Mouse (Mus musculus) urinary bladder, postnatal 10 days (tissue): ENCODE data around the gene Myt1l.
A peak's percentile ranks its signal among the peaks of the same experiment; 100 is the strongest.

Source experiments
- DNase-seq: peaks from one replicate; pipeline ENCODE4 v3.0.0; 2022; ENCODE audit warnings: low spot score

Gene Myt1l

DNA sequence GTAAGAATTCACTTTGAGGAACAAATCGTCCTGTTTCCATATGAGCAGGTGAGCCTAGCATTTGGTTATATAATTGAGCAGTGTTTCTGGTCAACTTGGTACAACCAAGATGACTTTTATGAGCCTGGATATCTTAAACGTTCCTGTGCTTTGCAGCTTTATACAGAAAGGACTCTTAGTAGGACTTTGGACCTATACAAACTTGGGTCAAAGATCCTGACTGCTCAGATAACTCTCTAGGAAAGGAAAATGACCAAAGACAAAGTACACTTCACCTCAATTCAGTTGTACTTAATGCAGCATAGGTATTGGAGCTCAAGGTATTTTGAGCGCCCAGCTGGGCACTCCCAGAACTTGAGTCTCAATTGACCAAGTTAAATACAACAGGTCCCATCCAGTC lies 388.0 kb downstream of the Myt1l start:
- no peak for DNase-seq

DNA sequence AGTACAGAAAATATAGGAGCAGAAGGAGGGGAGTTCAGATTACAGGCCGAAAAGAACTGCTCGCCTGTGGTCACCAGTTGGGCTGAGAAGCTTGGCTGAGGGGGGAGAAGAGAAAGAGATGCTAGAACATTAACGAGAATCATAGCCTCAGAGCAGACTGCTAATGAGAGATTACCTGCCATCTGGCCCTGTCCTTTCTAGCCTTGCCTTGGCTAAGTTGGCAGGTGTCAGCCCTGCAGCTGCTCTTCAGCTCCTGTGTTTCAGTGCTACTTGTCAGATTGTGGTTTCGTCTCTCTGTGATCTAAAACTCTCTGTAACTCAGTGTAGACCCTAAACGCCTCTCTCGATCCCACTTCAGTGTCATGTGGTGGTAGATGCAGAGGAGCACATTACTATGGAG lies 388.6 kb downstream of the Myt1l start:
- DNase-seq, result no peak

DNA sequence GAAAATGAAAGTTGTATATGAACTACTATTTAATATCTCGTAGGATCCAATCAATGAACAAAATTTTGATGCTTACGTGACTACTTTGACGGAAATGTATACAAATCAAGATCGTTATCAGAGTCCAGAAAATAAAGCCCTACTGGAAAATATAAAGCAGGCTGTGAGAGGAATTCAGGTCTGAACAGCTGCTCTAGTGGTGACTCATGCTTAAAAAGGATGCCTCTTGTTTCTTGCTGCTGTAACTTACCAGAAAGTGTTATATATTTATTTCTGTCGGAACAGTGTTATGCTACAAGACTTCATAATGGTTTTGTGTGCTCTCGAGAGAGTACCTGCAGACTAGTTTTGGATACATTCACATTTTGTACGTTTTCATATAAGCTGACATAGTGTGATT lies 392.1 kb downstream of the Myt1l start:
- DNase-seq, result no peak

DNA sequence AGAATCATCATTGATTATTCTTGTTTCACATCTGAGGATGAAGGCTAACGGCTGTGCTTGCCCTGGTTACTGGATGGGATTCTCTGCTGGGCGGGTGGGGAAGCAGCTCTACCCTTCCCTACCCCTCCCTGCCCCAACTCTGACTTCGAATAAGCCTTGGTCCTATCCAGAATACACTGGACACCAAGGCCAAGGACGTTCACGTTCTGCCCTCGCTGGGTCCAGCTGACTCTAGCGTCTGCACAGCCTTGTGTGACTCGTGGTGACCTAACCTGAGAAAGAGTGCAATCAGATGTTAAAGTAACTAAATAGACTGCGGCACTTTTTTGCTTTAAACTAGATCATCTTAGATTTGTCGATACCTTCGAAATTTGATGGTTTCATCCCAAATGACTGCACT lies 393.3 kb downstream of the Myt1l start:
- DNase-seq, result no peak

DNA sequence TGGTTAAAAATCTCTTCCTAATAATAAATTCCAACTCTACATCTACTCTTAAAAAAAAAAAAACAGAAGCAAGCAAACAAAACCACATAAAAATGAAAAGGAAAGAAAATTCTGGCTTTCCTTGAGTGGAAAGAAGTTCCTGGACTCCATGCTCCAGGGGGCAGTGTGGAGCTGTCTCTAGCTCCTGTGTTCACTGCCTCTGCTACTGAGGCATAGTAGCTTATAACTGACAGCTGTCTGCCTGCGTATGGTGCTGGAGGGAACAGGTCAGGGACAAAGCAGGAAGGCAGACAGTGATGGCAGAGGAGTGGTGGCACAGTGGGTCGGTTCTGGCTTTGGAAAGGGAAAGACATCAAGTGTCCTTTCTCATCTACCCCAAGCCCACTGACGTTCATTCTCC lies 398.7 kb downstream of the Myt1l start:
- DNase-seq, result no peak

DNA sequence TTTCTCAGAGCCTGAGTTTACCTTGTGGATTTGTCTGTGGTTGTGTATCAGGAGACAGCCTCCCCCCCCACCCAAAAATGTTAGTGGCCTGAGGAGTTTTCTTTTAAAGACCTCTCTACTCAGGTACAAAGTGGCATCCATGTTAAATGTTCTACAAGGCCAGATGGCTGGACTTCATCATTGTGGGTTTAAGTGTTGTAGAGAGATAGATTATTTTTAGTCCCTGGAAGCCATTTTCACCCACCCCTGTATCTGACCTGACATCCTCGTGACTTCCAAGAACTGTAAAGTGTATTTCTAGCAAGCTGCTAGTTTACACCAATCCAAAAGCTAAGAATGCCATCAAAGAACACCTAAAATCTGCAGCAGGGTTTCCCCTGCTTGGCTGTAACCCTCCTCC lies 402.4 kb downstream of the Myt1l start:
- DNase-seq, result no peak

DNA sequence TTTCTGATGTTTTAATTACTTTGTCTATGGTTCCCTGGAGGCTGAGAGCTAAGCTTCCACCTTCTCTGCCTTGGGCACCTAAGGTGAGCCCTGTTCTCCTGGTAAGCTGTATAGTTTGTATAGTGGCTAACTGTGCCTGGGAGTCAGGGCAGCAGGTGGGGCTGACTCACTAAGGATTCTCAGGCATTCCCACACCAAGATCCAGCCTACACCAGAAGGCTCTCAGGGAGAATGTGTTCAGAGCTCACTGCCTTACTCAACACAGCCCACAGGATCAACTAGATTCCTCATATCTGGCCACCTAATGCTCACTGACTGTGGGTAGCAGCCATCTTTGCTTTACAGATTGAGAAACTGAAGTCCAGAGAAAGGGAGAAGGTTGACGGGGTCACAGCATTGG lies 404.8 kb downstream of the Myt1l start:
- DNase-seq, result no peak

DNA sequence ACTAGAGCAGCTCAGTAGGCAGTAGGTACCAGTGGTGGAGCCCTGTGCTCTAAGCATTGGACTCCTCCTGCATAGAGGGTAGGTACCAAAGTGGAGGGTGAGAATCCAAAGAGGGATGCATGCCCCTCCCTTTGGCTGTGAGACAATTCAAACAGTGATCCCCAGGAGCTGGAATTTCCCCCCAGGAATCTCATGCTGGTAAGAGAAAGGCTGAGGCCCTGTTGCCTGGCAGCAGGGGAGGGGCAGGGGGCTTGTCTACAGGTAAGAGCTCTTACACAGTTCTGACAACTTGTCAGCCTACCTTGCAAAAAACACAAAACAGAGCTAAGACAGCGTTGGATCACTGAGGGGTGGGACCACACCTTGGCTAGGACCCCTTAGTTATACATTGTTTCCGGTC lies 405.3 kb downstream of the Myt1l start:
- no peak for DNase-seq

DNA sequence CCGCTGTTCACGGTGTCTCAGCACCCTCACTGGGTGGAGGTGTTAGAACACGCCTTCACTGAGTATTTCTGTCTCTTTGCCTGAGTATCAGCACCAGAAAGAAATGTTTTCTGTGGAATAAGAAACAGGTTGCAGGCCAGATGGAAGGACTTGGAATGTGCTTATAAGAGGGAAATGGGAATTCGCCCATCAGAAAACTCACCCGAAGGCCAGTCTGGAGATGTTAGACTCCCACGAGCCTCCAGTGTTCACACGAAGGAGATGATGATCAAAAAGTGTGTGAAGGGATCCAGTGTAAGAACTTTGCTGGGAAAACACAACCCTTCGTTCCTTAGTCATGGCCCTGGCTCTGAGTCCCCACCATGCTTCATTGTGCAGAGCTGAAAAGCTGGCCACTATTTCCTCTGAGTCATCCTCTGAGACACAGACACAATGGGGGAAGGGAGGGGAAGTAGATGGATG lies 406.0 kb downstream of the Myt1l start:
- no peak for DNase-seq

DNA sequence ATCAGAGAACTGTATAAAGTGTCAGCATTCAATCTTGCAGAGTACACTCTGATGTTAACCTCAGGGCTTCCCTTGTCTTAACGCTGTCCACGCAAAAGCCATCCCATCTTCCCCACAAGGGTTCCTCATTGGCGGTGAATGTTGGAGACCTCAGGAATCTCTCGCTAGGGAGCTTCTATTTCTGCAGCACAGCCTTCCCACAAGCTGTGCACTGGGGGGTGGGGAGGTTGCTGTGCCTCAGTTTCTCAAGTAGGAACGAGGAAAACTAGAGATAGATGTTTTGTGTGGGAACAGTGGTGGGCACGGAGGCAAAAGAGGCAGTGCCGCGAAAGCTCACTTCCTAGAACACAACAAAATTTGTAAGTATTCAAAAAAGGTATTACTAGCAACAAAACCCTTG lies 409.1 kb downstream of the Myt1l start, which contains the start of gene Pxdn:
Pxdn (plus strand) TSS at position 301 of the 400 bp plus-strand sequence.
- no peak for DNase-seq

DNA sequence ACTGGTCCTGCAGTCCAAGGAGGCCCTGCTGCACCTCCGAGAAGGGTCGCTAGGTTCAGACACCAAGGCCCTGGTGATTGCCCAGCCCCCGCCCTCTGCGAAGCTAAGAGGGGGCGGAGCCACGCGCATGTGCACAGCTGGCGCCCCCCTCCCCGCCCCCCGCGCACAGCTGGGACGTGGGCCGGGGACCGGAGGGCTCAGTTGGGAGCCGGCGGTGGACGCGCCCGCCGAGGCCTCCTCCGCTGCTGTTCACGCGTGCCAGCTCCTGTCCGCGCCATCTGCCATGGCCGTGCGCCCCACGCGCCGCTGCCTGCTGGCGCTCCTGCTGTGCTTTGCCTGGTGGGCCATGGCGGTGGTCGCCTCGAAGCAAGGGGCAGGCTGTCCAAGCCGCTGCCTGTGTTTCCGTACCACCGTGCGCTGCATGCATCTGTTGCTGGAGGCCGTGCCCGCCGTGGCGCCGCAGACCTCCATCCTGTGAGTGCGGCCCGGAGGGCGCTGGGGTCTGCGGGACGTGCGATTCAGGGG lies 409.7 kb downstream of the Myt1l start:
- DNase-seq, result no peak

DNA sequence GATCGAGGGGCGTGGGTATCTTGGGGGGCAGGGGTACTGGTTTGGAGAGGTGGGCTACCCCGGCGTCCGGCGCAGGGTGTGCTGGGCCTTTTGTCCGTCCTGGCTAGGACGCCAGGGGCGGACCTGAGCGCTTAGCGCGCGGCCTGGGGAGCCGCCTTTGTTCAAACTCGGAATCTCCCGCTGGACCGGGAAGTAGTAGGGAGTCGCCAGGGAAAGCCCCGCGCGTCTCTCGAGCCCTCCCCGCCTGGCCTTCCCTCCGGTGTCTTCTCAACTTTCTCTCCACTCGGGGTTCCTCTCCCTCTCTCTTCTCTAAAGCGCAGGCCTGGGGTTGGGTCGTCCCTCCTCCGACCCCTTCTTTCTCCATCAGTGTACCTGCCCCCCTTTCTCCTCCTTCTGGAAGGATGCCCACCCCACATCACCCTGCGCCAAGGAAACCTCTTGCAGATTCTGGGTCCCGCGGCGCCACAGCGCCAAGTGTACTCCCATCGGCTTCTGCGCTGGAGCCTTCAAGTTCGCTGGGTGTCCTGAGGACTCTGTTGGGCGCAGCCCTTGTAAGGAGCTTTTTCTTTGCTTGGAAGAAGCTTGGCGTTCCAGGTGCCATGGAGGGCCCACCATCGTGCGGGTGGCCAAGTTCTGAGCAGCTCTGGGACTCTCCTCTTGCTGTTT lies 410.3 kb downstream of the Myt1l start:
- peak; percentile 20 for DNase-seq

DNA sequence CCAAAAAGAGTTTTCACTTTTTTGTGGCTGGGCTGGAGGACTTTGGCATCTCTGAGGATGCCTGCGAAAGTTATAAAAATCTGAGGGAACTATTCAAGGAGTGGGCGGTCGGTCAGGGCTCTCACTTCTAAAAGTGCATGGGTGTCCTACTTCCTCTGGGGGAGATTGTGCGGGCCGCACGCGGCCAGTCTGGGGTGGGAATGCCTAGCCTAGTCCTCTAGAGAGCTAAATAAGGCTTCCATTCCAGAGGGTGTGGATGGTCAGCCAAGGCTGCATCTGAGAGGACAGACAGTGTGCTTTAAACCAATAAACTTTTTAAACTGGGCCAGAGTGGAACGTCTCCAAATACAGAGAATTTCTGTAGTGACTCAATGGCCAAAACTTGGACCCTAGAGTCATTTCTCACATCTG lies 411.1 kb downstream of the Myt1l start:
- no peak for DNase-seq

DNA sequence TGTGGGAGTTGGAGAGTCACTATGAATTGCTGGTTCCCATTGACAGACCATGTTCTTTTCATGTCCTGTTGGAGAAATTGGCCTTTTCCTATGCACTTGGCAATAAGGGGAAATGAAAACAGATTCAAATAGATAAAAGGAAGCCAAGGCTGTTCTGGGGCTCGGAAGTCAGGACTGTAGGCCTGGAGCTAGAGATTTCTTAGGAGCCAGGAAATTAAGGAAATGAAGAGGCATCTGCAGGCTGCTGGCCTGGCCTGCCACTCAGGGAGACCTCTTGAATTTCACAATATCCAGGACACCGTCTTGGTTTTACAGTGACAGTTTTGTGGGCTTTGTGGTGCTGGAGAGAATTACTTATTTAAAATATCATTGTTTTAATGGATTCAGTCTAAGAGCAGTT lies 414.3 kb downstream of the Myt1l start:
- no peak for DNase-seq

DNA sequence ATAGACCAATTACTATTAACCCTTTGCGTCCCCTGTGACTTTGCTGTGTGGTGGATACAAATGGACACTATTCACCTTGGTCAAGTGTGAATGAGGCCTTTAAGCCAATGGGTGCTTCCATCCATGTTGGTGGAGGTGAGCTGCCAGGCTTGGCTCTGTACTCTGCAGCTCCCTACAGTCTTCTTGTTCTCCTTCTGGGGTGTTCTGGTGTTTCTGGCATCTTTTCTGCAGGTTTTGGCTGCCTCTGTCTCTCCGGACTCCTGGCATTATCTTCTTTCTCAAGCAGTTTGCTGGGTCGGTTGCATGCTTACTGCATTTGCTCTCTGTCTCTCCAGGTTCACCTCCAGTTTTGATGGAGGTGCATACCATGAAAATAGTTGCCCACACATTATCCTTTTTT lies 416.5 kb downstream of the Myt1l start:
- DNase-seq, result no peak

DNA sequence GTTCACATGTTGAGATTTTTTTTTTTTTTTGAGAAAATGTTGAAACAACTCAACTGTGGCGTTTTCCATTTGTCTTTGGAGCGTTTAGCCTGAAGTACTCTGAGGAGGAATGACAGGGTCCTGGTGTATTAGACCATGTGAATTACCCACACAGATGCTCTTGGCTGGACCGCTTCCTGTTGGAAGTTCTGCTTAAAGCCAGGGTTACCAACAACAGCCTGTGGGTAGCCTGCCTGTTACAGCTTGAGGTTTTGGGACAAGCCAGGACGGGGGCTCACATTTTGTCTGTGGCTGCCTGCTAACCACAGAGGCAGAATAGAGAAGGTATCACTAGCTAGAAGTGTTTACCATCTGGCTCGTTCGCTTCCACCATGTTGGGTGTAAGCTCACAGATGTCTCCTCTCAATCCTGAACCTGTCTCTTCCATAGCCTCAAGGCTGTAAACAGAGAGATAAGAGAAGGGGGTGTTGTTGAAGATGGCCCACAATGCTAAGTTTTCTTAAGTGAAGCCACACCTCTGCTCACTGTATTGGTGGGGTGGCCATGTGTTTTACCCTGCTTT lies 417.1 kb downstream of the Myt1l start:
- DNase-seq, result no peak

DNA sequence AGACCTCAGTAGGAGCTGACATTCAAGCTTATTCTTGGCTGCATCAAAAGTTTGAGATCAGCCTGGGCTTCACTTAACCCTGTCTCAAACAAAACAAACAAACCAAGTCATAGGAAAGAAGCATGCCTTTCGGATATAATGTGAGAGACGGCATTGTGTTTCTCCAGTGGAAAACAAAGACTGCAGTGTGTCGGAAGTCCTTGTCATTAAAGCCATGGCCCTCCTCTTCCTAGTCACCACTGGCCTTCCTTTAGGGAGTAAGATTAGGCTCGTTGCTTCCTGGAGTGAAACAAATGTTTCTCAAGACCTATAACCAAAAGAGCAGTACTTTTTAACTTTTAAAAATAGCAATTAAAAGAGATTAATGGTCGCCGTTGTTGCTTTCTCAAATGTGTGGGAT lies 422.9 kb downstream of the Myt1l start:
- DNase-seq, result no peak

DNA sequence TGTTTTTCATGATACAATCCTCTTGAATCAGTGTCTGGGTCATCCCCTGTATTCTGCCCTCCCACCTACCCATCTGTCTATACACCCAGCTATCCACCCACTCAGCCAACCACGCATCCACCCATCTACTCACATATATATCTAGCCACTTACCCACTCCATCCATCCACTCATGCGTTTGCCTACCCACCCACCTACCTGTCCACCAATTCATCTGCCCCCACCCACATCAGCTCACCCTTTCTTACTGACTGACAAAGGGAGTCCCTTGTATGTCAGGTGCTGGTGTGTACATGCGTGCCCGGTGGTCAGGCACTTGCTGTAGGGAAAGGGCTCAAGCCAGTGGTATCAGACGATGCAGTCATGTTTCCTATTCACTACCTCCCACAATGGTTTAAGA lies 423.3 kb downstream of the Myt1l start:
- DNase-seq, result no peak

DNA sequence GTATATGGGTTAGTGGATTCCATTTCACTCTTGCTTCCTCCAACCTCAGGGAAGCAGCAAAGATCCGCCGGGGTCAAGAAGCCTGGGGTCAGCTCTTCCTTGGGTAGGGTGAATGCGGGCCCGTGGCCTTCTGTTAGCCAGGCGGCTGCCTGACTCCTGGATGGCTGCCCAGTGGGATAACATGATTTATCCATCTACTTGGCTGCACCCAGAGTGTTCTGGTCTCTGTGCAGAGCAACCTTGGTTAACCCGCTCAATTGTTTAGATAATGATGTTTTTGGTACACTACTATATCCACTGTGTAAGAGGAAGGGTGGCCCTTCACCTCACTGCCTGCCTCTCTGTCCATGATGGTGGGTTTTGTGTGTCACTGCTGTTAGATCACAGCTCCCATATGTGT lies 423.9 kb downstream of the Myt1l start:
- no peak for DNase-seq

DNA sequence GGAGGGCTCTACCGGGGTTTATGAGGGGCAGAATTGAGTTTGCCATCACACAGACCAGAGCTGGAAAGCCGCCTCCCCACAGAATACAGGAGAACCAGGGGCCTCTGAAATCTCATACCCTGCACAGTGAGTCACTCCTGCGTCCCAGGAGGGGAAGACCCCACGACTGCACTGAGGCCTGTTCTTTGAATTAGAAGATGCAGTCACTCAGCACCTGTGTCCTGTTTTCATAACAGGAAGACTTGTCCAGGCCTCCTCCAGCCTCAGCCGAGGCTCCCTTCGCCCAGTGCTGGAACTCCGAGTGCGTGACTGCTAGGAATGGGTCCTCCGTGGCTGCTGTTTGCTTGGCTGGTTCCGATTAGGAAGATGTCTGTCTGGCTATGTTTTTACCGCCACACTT lies 425.8 kb downstream of the Myt1l start:
- no peak for DNase-seq

DNA sequence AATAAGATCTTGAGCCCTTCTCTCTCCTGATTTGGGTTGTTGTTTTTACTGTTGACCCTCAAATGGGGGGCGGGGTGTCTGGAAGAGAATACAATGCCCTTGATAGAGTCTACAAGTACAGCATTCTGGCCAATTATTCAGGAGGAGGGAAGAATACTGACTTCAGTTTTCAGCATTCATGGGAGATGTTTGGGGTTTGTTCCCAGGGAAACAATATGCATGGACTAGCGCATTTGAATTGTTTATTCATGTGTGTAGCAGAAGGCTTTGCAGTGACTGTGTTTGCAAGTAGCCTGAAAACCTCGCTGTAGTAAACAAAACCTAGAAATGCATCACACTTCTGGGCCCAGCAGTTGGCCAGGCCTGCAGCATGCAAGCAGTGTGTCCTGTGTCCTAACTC lies 426.3 kb downstream of the Myt1l start:
- DNase-seq, result no peak

DNA sequence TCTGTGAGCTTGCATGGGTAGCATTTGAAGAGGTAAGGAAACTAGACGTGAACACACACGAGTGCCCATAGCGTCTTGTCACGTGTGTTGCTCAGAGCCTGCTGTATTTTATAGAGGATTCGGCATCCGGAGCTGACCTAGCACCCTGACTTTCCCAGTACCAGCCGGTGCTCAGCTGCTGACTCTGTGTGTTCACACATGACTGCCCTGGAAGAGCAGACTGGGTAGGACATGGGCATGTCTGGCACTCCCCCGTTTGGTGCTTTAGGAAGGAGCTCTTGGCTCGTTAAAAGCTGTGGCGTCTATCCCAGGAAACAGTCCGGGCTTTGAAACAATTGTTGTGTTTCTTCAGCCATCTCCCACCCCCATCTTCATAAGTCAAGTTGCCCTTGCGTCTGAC lies 428.8 kb downstream of the Myt1l start:
- DNase-seq, result no peak

DNA sequence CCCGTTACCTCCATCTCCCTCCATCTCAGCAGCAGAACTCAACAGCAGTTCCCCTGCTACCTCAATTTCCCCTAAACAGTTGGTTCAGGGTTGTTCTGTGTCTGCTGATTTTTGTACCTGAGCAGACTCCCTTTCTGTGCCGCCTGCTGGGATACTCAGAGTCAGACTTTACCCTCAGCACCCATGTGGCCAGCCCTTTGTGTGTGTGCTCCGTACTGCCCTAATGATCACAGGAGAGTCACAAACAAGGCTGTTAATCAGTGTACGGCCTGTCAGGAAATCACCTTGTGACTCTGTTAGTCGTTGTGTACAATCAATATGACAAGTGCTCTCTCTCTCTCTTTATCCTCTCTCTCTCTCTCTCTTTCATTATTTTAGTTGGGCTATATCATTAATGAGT lies 430.5 kb downstream of the Myt1l start:
- no peak for DNase-seq

DNA sequence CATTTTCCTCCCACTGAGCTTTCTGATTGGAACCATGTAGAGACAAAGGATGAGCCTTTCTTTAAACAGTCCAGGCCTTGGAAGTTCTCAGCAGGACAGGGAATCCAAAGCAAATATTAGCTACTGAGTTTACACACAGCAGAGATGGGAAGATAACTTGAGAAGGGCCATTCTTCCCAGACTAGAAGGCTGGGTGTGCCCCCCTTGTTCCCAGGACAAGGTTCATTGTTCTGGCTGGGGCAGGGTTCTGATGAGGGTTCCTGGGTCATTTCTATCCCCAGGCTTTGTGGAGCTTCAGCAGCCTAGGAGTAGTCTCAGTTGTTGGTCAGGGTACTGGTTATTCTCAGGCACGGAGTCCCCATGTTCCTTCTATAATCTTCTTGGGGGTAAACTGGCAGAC lies 432.9 kb downstream of the Myt1l start:
- no peak for DNase-seq
